Mouse (Mus musculus): ENCODE results near the gene Lrrc61.

The Lrrc61 gene

GRCm38 (mm10) chr6:48581257-48581656 lies 26.7 kb downstream of the Lrrc61 start:
- in situ Hi-C loops (cut with MboI; ENCODE audit: unreplicated experiment in 2 of 2), result loop anchor here (5.0 kb wide), 1 partner anchor 61 kb away; no protein-coding TSS in a partner anchor

- in situ Hi-C loops (cut with MboI; ENCODE audit: unreplicated experiment in 2 of 2), result loop anchor here (5.0 kb wide), 1 partner anchor 60 kb away; no protein-coding TSS in a partner anchor
Measured at GRCm38 (mm10) chr6:48582037-48582436, 27.4 kb downstream of the Lrrc61 start.

- in situ Hi-C loops (cut with MboI; ENCODE audit: unreplicated experiment in 2 of 2), result no loop called here
Measured at GRCm38 (mm10) chr6:48589194-48589750, 34.7 kb downstream of the Lrrc61 start, which contains the start of gene Gm45021. Gene Gm45021, plus strand, starts transcription at chr6:48589610.

- in situ Hi-C loops (cut with MboI; ENCODE audit: unreplicated experiment in 2 of 2), result no loop called here
Measured at GRCm38 (mm10) chr6:48591221-48591845, 36.7 kb downstream of the Lrrc61 start.

GRCm38 (mm10) chr6:48591871-48592270 lies 37.3 kb downstream of the Lrrc61 start:
- in situ Hi-C loops (cut with MboI; ENCODE audit: unreplicated experiment in 2 of 2), result no loop called here

- in situ Hi-C loops (cut with MboI; ENCODE audit: unreplicated experiment in 2 of 2), result no loop called here
Measured at GRCm38 (mm10) chr6:48593158-48594042, 38.8 kb downstream of the Lrrc61 start, which contains the start of the genes Repin1 and Gm44965. Gene Repin1, plus strand, starts transcription at chr6:48593883. Gene Gm44965, plus strand, starts transcription at chr6:48593941.

- in situ Hi-C loops (cut with MboI; ENCODE audit: unreplicated experiment in 2 of 2), result no loop called here
Measured at GRCm38 (mm10) chr6:48594043-48594738, 39.6 kb downstream of the Lrrc61 start.

- in situ Hi-C loops (cut with MboI; ENCODE audit: unreplicated experiment in 2 of 2), result no loop called here
Measured at GRCm38 (mm10) chr6:48595278-48595677, 40.7 kb downstream of the Lrrc61 start.

GRCm38 (mm10) chr6:48596545-48597232 lies 42.1 kb downstream of the Lrrc61 start:
- in situ Hi-C loops (cut with MboI; ENCODE audit: unreplicated experiment in 2 of 2), result no loop called here

- in situ Hi-C loops (cut with MboI; ENCODE audit: unreplicated experiment in 2 of 2), result no loop called here
Measured at GRCm38 (mm10) chr6:48597233-48597625, 42.6 kb downstream of the Lrrc61 start.

GRCm38 (mm10) chr6:48600594-48600993 lies 46.0 kb downstream of the Lrrc61 start:
- in situ Hi-C loops (cut with MboI; ENCODE audit: unreplicated experiment in 2 of 2), result no loop called here

GRCm38 (mm10) chr6:48601271-48602079 lies 46.9 kb downstream of the Lrrc61 start, which contains the start of gene Zfp775:
Gene Zfp775, plus strand, starts transcription at chr6:48602063.
- in situ Hi-C loops (cut with MboI; ENCODE audit: unreplicated experiment in 2 of 2), result no loop called here

GRCm38 (mm10) chr6:48602080-48602741 lies 47.6 kb downstream of the Lrrc61 start:
- in situ Hi-C loops (cut with MboI; ENCODE audit: unreplicated experiment in 2 of 2), result no loop called here

- in situ Hi-C loops (cut with MboI; ENCODE audit: unreplicated experiment in 2 of 2), result no loop called here
Measured at GRCm38 (mm10) chr6:48608124-48608523, 53.5 kb downstream of the Lrrc61 start.

- in situ Hi-C loops (cut with MboI; ENCODE audit: unreplicated experiment in 2 of 2), result no loop called here
Measured at GRCm38 (mm10) chr6:48609512-48609911, 54.9 kb downstream of the Lrrc61 start.

- in situ Hi-C loops (cut with MboI; ENCODE audit: unreplicated experiment in 2 of 2), result no loop called here
Measured at GRCm38 (mm10) chr6:48610657-48611056, 56.1 kb downstream of the Lrrc61 start.

GRCm38 (mm10) chr6:48613464-48613863 lies 58.9 kb downstream of the Lrrc61 start:
- in situ Hi-C loops (cut with MboI; ENCODE audit: unreplicated experiment in 2 of 2), result no loop called here

GRCm38 (mm10) chr6:48614756-48615155 lies 60.2 kb downstream of the Lrrc61 start:
- in situ Hi-C loops (cut with MboI; ENCODE audit: unreplicated experiment in 2 of 2), result no loop called here

GRCm38 (mm10) chr6:48620031-48620430 lies 65.4 kb downstream of the Lrrc61 start:
- in situ Hi-C loops (cut with MboI; ENCODE audit: unreplicated experiment in 2 of 2), result no loop called here
